Mouse (Mus musculus): ENCODE measurements around the gene Dag1. TPM values are rescaled to one million over a fixed set of nuclear protein-coding genes. Genes with fewer than 3 reads are reported as not detected.

Gene Dag1
- polyA plus RNA-seq, 1 experiment from 2014 or later = 52.7 TPM

GRCm38 (mm10) chr9:108244540-108244939 lies 19.2 kb downstream of the Dag1 start:
- no peaks in the 10 kb centered on the region for H3K4me1 ChIP-seq (replicated peaks; ENCODE audit: control insufficient read depth, insufficient read depth)
- H3K4me2 ChIP-seq (replicated peaks; ENCODE audit: low read depth) = no peak overlapping the region
- ATAC-seq (ENCODE audit: low FRiP score, low TSS enrichment) (no peak), DNase-seq (ENCODE audit: low spot score) (no peak)
- H3K9me3 ChIP-seq (ENCODE audit: control insufficient read depth, low read length) = no peaks in the 10 kb centered on the region
- 78% methylated on average over 3 of the region's 3 CpGs for WGBS
- H3K36me3 ChIP-seq (ENCODE audit: control insufficient read depth, insufficient read depth, low read length) = no peaks in the 10 kb centered on the region; the same call in 1 of the 2 replicates
- no peak overlapping the region for H3K27ac ChIP-seq (replicated peaks)
- no peak for TF ChIP-seq CTCF (IDR thresholded peaks at IDR 0.05; ENCODE audit: low read depth)
- no peak for TF ChIP-seq EP300 (optimal IDR thresholded peaks at IDR 0.05)
- H3K9ac ChIP-seq (ENCODE audit: low read length) = no peak overlapping the region
- no peaks in the 10 kb centered on the region for H3K27me3 ChIP-seq (ENCODE audit: control insufficient read depth, insufficient read depth, low read length)
- H3K4me3 ChIP-seq (ENCODE audit: low read depth, low read length) = no peak overlapping the region

- Histone ChIP-seq H3K9ac (ENCODE audit: low read length) (no peak overlapping the region), H3K4me1 (replicated peaks; ENCODE audit: control insufficient read depth, insufficient read depth) (no peaks in the 10 kb centered on the region), H3K36me3 (ENCODE audit: control insufficient read depth, insufficient read depth, low read length) (no peaks in the 10 kb centered on the region; the same call in 1 of the 2 replicates), H3K9me3 (ENCODE audit: control insufficient read depth, low read length) (no peaks in the 10 kb centered on the region), H3K27ac (replicated peaks) (no peak overlapping the region), H3K27me3 (ENCODE audit: control insufficient read depth, insufficient read depth, low read length) (no peaks in the 10 kb centered on the region), H3K4me2 (replicated peaks; ENCODE audit: low read depth) (no peak overlapping the region), H3K4me3 (ENCODE audit: low read depth, low read length) (no peak overlapping the region)
- WGBS = 57% methylated on average over 5 of the region's 5 CpGs
- no peak for DNase-seq (ENCODE audit: low spot score)
- TF ChIP-seq CTCF (IDR thresholded peaks at IDR 0.05; ENCODE audit: low read depth) = no peak
- no peak for TF ChIP-seq EP300 (optimal IDR thresholded peaks at IDR 0.05)
- no peak for ATAC-seq (ENCODE audit: low FRiP score, low TSS enrichment)
Measured at GRCm38 (mm10) chr9:108239951-108240350, 23.8 kb downstream of the Dag1 start.

- H3K36me3 ChIP-seq (ENCODE audit: control insufficient read depth, insufficient read depth, low read length) = no peaks in the 10 kb centered on the region; the same call in 1 of the 2 replicates
- no peaks in the 10 kb centered on the region for H3K9me3 ChIP-seq (ENCODE audit: control insufficient read depth, low read length)
- no peak for TF ChIP-seq EP300 (optimal IDR thresholded peaks at IDR 0.05)
- no peak for TF ChIP-seq CTCF (IDR thresholded peaks at IDR 0.05; ENCODE audit: low read depth)
- H3K27ac ChIP-seq (replicated peaks) = no peak overlapping the region
- H3K9ac ChIP-seq (ENCODE audit: low read length) = no peak overlapping the region
- H3K4me2 ChIP-seq (replicated peaks; ENCODE audit: low read depth) = no peak overlapping the region
- H3K27me3 ChIP-seq (ENCODE audit: control insufficient read depth, insufficient read depth, low read length) = no peaks in the 10 kb centered on the region
- no peaks in the 10 kb centered on the region for H3K4me1 ChIP-seq (replicated peaks; ENCODE audit: control insufficient read depth, insufficient read depth)
- ATAC-seq (ENCODE audit: low FRiP score, low TSS enrichment) = no peak
- no peak overlapping the region for H3K4me3 ChIP-seq (ENCODE audit: low read depth, low read length)
- DNase-seq (ENCODE audit: low spot score) = no peak
- 69% methylated on average over 3 of the region's 3 CpGs for whole genome bisulfite sequencing
Measured at GRCm38 (mm10) chr9:108238831-108239230, 24.9 kb downstream of the Dag1 start.

- Histone ChIP-seq H3K9me3 (ENCODE audit: control insufficient read depth, low read length) (no peaks in the 10 kb centered on the region), H3K4me3 (ENCODE audit: low read depth, low read length) (no peak overlapping the region), H3K9ac (ENCODE audit: low read length) (no peak overlapping the region), H3K4me1 (replicated peaks; ENCODE audit: control insufficient read depth, insufficient read depth) (no peaks in the 10 kb centered on the region), H3K27me3 (ENCODE audit: control insufficient read depth, insufficient read depth, low read length) (no peaks in the 10 kb centered on the region), H3K27ac (replicated peaks) (no peak overlapping the region), H3K36me3 (ENCODE audit: control insufficient read depth, insufficient read depth, low read length) (no peaks in the 10 kb centered on the region; the same call in 1 of the 2 replicates), H3K4me2 (replicated peaks; ENCODE audit: low read depth) (no peak overlapping the region)
- 74% methylated on average over 2 of the region's 2 CpGs for WGBS
- no peak for DNase-seq (ENCODE audit: low spot score)
- no peak for ATAC-seq (ENCODE audit: low FRiP score, low TSS enrichment)
- no peak for TF ChIP-seq CTCF (IDR thresholded peaks at IDR 0.05; ENCODE audit: low read depth)
Measured at GRCm38 (mm10) chr9:108238402-108238801, 25.4 kb downstream of the Dag1 start.

- no peak overlapping the region for H3K9ac ChIP-seq (ENCODE audit: low read length)
- no peak overlapping the region for H3K27ac ChIP-seq (replicated peaks)
- 90% methylated on average over 2 of the region's 2 CpGs for WGBS
- H3K4me1 ChIP-seq (replicated peaks; ENCODE audit: control insufficient read depth, insufficient read depth) = no peaks in the 10 kb centered on the region
- no peaks in the 10 kb centered on the region for H3K9me3 ChIP-seq (ENCODE audit: control insufficient read depth, low read length)
- no peaks in the 10 kb centered on the region; the same call in 1 of the 2 replicates for H3K36me3 ChIP-seq (ENCODE audit: control insufficient read depth, insufficient read depth, low read length)
- H3K27me3 ChIP-seq (ENCODE audit: control insufficient read depth, insufficient read depth, low read length) = no peaks in the 10 kb centered on the region
- H3K4me3 ChIP-seq (ENCODE audit: low read depth, low read length) = no peak overlapping the region
- no peak for DNase-seq (ENCODE audit: low spot score)
- TF ChIP-seq CTCF (IDR thresholded peaks at IDR 0.05; ENCODE audit: low read depth) (no peak), EP300 (optimal IDR thresholded peaks at IDR 0.05) (no peak)
- no peak for ATAC-seq (ENCODE audit: low FRiP score, low TSS enrichment)
- no peak overlapping the region for H3K4me2 ChIP-seq (replicated peaks; ENCODE audit: low read depth)
Measured at GRCm38 (mm10) chr9:108234682-108235081, 29.1 kb downstream of the Dag1 start.

- Histone ChIP-seq H3K4me2 (replicated peaks; ENCODE audit: low read depth) (no peak overlapping the region), H3K27ac (replicated peaks) (no peak overlapping the region), H3K36me3 (ENCODE audit: control insufficient read depth, insufficient read depth, low read length) (no peaks in the 10 kb centered on the region; the same call in 1 of the 2 replicates), H3K4me3 (ENCODE audit: low read depth, low read length) (no peak overlapping the region), H3K9ac (ENCODE audit: low read length) (no peak overlapping the region), H3K27me3 (ENCODE audit: control insufficient read depth, insufficient read depth, low read length) (no peaks in the 10 kb centered on the region), H3K4me1 (replicated peaks; ENCODE audit: control insufficient read depth, insufficient read depth) (no peaks in the 10 kb centered on the region), H3K9me3 (ENCODE audit: control insufficient read depth, low read length) (no peaks in the 10 kb centered on the region)
- no peak for TF ChIP-seq CTCF (IDR thresholded peaks at IDR 0.05; ENCODE audit: low read depth)
- TF ChIP-seq EP300 (optimal IDR thresholded peaks at IDR 0.05) = no peak
- no peak for DNase-seq (ENCODE audit: low spot score)
- ATAC-seq (ENCODE audit: low FRiP score, low TSS enrichment) = no peak
- WGBS = 61% methylated on average over 2 of the region's 2 CpGs
Measured at GRCm38 (mm10) chr9:108232908-108233307, 30.9 kb downstream of the Dag1 start.

Data from stomach, postnatal 0 days (tissue).